Mouse (Mus musculus): ENCODE data around the gene Apaf1.

Apaf1 gene

DNA sequence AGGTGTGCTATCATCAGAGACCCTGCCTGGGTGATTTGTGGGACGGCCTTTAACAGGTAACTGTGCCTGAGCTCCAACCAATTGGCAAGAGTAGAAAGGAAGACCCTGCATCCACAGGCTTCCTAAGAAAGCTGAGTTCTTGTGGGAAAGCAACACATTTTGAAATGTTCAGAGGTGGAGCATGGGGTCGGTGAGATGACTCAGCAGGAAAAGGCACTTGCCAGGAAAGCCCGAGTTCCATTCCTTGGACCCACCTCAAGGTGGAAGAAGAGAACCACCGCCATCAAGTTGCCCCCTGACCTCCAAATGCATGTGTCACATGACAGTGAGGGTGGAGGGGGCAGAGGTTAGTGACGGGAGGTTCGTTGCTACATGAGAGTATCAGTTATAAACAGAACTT lies 108.1 kb downstream of the Apaf1 start:
- no peak for DNase-seq (ENCODE audit: low read depth, low spot score)

DNA sequence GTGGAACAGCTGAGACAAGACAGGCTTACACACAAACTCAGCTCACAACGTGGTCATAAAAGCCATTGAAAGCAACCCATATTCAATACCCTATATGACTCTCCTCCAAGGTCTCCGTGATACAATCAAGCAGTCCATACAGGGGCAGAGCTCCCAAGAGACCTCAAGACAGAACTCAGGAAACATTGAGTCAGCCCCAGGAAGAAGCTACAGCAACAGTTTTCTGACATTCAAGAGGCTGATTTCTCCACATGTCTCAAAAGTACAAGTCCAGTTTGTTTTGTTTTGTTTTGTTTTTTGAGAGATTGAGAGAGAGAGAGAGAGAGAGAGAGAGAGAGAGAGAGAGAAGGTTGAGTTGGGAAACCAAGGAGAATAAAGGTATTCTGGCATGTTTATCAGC lies 108.5 kb downstream of the Apaf1 start:
- no peak for DNase-seq (ENCODE audit: low read depth, low spot score)

DNA sequence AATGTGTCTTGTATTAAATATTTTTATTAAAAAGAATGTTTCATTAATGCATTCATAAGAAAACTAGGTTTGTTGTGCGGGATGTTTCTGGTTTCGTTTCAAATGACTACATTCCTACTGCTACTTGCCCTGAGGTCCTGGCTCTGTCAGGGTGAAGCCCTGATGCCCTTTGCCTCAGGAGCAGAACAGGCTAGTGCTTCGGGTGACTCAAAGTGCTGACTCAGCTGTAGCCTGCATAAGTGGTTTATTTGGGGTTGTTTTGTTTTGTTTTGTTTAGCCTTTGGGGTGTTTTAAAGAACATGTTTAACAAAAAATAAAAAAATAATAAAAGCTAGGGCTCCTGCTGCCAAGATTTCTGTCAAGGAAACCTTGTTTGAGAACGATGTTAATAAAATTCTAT lies 112.0 kb downstream of the Apaf1 start:
- no peak for DNase-seq (ENCODE audit: low read depth, low spot score)

DNA sequence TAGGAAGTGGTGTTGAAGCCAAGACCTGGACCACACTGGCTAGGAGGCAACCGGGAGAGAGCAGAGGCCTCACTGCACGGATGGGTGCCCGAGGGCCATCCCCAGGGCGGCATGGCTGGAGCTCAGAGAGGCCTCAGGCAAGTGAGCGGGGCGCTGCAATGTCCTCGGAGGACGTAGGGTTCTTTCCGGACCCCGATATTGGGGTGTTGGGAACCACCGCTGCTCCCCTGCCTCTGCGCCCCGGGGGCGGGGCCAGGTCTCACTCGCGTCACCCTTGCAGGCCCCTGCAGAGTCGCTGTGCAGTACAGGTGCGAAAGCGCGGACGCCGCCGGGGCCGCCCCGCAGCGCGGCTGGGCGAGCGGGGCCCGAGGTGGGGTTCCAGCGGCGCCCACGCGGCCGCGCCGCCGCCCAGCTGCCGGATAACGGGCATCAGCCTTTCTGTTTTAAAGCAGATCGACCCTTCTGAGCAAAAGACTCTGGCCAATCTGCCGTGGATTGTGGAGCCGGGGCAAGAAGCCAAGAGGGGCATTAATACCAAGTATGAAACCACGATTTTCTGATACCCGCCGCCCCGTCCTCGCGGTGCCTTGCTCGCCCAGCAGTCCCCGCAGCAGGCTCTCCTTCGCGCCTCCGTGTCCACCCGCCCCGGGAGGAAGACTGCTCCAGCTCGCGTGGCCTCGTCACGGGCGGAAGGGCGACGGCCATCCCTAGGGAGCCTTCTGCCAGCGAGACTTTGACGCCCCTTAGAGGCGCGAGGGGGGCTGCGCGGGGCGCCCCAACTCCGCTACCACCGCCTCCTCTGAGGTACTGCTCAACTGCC lies 113.0 kb downstream of the Apaf1 start:
- DNase-seq (ENCODE audit: low read depth, low spot score): no peak

DNA sequence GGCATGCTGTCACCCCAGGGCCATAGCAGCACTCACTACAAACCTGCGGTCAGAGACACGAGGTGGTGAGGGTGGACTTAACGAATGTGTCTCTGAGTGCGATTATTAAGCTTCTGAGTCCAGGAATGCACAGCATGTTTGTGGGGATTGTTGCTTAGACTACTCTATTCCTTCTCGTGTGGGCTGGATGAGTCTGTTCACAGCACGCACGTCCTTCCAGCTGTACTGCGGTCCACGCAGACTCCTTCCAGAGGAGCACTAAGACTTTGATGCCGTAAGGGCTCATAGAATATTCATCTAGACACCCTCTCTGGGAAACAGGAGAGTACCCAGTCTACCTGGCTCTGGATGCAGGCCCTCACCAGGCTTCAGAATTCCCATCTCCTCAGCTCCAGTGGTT lies 114.3 kb downstream of the Apaf1 start:
- no peak for DNase-seq (ENCODE audit: low read depth, low spot score)

DNA sequence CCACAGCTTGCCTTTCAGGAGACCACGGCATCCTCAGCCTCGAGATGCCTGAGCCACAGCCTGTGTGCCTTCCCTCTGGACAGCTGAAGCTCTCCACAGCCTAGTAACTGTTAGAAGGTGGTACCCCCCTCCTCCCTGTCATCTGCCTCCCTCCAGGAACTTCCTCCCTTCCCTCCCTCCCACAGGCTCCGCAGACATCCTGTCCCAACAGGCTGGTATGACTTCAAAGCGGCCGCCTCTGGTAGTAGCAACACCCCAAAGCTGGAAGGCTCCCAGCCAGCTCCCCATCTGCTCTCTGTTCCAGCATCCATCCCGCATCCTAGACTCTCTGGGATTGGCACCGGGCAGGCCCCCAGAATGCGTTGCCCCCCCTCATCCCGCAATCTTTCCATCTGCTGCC lies 115.7 kb downstream of the Apaf1 start:
- DNase-seq (ENCODE audit: low read depth, low spot score): no peak

DNA sequence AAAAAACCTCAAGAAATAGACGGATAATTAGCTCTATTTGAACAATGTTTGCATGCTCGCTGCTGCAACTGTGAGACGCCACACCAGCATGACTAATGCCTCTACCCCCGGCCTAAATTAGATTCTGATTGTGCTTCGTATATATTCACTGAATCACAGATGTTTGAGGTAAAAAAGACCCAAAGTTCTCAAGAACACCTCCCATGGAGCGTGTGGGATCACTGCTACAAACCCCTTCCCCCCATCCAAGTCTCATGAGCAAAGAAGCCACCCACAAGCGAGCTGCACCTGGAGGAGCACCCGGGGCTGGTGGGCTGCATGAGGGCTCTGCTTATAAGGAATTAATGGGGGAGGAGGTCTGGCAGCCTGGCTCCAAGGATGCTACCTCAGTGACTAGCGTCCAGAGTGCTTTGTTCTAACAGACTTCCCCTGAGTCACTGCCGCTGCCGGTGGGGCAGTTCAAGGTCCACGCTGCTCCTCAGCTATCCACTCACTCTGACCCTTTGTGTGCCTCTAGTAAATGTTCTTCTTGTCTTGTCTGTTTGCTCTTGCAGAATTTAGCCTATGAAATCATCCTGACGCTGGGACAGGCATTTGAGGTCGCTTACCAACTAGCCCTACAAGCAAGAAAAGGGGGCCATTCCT lies 116.8 kb downstream of the Apaf1 start:
- no peak for DNase-seq (ENCODE audit: low read depth, low spot score)

DNA sequence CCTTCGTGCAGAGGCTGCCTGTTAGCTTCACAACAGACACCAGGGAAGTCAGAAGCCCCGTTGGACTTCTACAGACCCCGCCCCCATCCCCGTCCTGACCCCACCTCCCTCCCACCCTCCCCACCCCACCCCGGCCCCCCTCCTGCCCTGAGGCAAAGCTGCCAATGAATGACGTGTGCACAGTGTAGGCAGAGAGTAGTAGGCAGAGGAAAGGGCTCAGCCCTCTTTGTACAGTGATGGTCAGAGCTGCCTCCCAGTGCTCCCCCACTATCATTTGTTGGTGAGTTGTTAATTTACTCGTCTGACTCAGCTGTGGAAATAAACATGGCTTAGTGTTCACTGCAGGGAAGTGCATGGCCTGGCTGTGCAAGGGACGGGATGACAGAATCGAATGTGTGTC lies 118.1 kb downstream of the Apaf1 start:
- DNase-seq (ENCODE audit: low read depth, low spot score): no peak

DNA sequence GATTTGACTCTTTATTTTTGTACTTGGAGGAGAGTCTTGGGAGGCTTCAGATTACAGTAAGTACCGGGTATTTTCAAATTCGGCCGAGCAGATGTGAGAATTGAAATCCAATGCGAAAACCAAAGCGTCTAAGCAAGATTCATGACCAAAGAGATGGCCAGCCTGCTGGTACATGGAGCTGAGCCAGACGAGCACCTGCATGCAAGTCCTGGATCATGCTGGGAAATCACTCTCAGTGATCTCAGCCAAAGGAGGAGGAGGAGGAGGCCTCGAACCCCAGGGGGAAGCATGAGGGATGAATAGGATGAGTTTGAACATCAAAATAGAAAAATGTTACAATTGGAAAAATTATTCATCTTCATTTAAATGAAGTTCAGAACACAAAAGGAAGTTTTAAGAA lies 122.2 kb downstream of the Apaf1 start:
- no peak for DNase-seq (ENCODE audit: low read depth, low spot score)

DNA sequence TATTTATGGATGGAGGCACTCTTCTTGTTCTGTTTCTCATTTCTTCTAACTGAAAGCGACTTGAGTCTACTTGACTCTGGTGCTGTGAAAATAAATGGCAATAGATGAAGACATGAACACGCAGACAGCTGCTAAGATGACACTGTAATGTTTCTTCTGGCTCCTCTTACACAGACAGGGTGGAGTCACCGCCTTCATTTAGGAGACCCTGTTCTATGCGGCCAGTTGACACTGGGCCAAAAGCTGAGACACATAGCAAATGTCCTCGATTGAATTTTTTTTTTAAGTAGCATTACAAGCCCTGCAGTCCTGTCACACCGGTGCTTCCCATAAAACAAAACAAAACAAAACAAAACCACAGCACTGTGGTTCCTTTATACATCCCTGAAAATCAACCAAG lies 128.7 kb downstream of the Apaf1 start:
- no peak for DNase-seq (ENCODE audit: low read depth, low spot score)

DNA sequence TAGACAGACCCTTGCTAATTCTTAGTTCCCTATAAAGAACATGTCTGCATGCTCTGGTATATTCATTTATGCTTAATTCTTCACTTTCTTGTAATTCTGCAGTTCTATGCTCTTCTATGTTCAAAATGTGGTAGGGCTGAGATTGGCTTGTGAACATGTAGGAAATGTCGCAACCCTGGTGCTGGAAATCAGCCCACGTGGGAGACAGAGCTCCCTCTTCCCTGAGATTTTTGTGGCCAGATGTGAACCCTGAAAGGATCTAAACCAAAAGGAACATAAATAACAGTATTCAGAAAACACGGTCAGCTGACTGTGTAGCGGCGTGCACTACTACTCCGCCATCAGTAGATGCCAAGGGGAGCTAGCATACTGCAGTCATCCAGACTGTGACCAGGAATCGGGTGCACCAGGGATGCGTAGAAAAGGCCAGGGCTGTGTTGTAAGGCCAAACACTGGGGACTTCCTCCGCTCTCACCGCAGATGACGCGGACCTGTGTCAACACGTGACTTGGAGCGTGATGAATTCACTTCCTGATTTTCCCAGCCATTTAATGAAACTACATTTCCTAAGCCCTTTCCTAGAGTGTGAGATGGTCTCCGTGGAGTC lies 129.4 kb downstream of the Apaf1 start:
- DNase-seq (ENCODE audit: low read depth, low spot score): no peak

DNA sequence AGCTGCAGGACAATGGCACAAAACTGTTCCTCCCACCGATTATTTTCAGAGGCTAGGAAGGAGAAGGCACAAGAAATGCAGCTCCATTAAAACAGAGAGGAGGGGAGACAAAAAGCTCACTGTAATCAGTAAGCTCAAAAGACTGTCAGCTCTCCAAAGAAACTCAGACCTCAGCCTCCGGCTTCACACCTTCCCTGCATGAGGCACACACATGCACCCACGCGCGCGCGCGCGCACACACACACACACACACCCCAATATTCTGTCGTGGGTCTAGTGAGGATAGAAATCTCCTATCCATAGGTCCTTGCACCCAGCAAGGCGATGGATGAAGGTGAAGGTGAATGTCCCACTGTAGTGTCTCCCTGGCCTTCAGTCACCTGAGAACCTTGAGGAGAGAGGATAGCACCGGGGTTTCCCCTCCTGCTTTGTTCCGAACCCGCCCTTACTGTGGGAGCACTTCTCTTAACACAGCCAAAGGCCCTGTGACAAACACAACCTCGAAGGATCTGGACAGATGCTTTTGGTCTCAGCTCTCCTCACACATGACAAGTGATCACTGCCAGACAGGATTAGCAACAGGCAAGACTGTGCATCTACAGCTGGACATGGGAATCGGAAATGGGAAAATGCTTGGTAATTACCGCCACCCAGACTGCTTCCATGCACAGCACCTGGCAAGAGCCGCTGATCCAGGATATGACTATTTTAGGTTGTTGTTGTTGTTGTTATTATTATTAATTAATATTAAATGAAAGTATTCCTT lies 134.8 kb downstream of the Apaf1 start:
- DNase-seq (ENCODE audit: low read depth, low spot score): no peak

DNA sequence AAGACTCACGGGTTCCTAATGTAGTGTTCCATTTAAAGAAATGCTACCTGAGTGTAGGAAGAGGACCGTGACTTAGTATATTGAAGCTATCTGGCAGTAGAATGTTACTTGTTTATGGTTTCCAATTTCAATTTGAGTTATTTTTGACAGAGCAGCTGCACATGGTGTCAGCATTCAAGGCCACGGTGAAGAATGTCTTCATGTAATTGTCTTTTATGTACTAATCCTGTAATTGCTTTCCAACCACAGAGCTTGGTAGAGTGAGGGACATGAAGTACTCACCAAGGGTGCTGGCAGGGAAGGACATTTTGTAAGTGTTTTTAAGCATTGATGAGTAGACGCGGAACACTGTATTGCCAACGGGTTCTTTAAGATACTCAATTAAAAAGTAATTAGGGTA lies 135.5 kb downstream of the Apaf1 start:
- no peak for DNase-seq (ENCODE audit: low read depth, low spot score)

DNA sequence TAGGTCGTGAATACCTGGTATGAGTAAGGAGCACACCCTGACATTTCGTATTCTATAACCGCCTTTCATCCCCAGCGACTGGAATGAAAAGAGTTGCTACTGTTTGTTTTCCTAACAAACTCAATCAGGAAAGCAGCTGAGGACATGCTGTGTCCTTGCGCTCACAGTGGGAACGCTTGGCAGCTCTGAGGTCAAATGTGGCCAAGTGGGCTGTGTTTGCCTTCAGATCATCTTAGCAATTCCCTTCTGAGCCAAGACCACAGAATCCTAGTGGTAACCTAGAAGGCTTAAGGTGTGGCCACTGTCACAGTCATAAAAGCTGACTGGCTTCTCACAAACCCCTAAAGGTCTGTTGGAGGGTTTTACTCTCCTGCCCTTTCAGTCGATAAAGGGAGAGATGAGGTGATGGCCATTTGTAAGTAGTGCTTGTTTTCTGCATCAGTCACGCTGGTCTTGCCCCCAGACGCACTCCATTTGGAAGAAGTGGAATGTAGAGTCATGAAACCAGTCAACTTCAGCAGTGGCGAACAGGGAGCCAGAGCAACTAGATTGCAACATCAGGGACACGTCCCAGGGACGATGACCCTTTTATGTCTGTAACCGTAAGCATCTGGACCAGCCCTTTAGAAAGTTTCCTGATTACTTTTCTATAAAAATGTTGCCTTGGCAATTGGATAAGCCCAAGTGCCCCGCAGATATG lies 140.4 kb downstream of the Apaf1 start:
- DNase-seq (ENCODE audit: low read depth, low spot score): no peak

DNA sequence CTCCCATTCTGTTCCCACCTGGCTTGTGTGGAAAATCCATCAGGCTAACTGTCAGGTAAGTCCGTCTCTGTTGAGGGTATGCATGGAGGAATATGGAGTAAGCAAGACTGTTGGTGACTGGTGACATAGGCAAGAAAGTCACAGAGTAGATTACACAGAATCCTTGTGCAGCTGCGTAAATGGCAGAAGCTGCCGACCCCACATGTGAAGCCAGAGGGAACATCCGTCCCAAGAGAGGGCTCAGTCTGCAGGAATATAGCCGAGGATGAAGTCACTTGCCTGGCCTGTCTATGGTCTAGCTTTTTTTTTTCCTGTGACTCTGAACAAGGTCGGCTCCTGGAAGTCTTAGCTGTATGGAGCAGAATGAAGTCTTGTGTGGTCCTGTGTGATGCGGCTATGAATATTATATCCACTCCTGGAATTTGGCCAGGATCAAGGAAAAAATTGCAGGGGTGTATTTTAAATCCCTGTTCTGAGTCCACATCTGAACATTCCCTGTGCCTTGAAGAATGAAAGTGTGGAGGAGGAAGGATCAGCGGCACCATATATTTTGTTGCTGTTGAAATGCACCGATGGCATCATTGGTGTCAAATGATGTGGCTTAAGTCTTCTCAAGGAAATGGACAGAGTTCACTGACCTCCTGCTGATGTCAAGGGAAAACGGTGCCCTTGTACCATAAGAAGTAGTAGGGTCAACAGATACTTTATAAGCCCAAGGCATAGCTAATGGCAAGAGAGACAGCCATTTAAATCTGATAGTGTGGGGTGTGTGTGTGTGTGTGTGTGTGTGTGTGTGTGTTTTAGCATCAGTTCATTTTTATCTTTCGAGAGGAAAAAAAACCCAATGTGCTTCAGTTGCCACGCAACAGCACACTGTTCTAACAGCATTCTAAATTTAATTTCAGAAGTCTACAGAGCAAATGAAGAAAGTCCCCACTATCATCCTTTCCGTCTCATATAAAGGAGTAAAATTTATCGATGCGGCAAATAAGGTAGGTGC lies 141.7 kb downstream of the Apaf1 start:
- DNase-seq (ENCODE audit: low read depth, low spot score): no peak

All from retina, adult 2 months (tissue).